ENCODE assay signal across 15 mouse cellular contexts in genomic region chr2:150735756-150736576, GRCm38 (mm10). TPM values are rescaled to one million over a fixed set of nuclear protein-coding genes. Genes with fewer than 3 reads are reported as not detected.
A peak's percentile ranks its signal among the peaks of the same experiment; 100 is the strongest.
DNase-seq lines count a peak whose midpoint lies in the region; ATAC-seq lines count a peak whose summit lies in the region.
"Had no signal": no experiment of that assay in that cellular context is flagged by ENCODE, and none has a peak within 500 bp of the region (broad histone marks: within the 10 kb centered on the region; RNA-seq: fewer than 3 reads in every experiment).

No protein-coding gene starts in this region.

- H3K4me3 ChIP-seq in limb, embryonic 13.5 days = no peak overlapping the region
- no peak overlapping the region for H3K4me3 ChIP-seq in limb, embryonic 10.5 days
- H3K4me3 ChIP-seq in forebrain, embryonic 14.5 days (ENCODE audit: low read depth, low read length) = no peak overlapping the region
- H3K4me3 ChIP-seq in midbrain, embryonic 11.5 days (ENCODE audit: low read depth, low read length) = no peak overlapping the region
- H3K4me3 ChIP-seq: heart, embryonic 15.5 days; limb, embryonic 15.5 days; stomach, embryonic 15.5 days had no signal

- H3K36me3 ChIP-seq in limb, embryonic 13.5 days = no peaks in the 10 kb centered on the region
- no peaks in the 10 kb centered on the region for H3K36me3 ChIP-seq in limb, embryonic 10.5 days
- H3K36me3 ChIP-seq in forebrain, embryonic 14.5 days (ENCODE audit: control insufficient read depth, insufficient read depth, low read length) = no peaks in the 10 kb centered on the region
- H3K36me3 ChIP-seq in midbrain, embryonic 11.5 days (ENCODE audit: control insufficient read depth, insufficient read depth, low read length) = no peaks in the 10 kb centered on the region
- H3K36me3 ChIP-seq: heart, embryonic 15.5 days; limb, embryonic 15.5 days; stomach, embryonic 15.5 days had no signal

- no peaks in the 10 kb centered on the region for H3K27me3 ChIP-seq in limb, embryonic 13.5 days
- no peaks in the 10 kb centered on the region for H3K27me3 ChIP-seq in limb, embryonic 10.5 days (ENCODE audit: low read depth, poor library complexity, severe bottlenecking)
- no peaks in the 10 kb centered on the region for H3K27me3 ChIP-seq in forebrain, embryonic 14.5 days (replicated peaks; ENCODE audit: control insufficient read depth, insufficient read depth, low read length)
- no peaks in the 10 kb centered on the region for H3K27me3 ChIP-seq in midbrain, embryonic 11.5 days (ENCODE audit: control insufficient read depth, insufficient read depth, low read length)
- H3K27me3 ChIP-seq: heart, embryonic 15.5 days; limb, embryonic 15.5 days; stomach, embryonic 15.5 days had no signal

- no peak for DNase-seq in limb, embryonic 10.5 days (ENCODE audit: low spot score)
- peak; percentile 79 for DNase-seq in forebrain, embryonic 14.5 days (ENCODE audit: low spot score)
- peak; percentile 94 for DNase-seq in midbrain, embryonic 11.5 days (ENCODE audit: low spot score, missing footprints)
- no peak for DNase-seq in adrenal gland, postnatal 10 days
- DNase-seq in ovary, postnatal 14 days (ENCODE audit: low spot score) = no peak
- no peak for DNase-seq in spleen, postnatal 4 days (ENCODE audit: low spot score in 2 of 2)
- no peak for DNase-seq in MN1 (ENCODE audit: low spot score)
- DNase-seq: cerebellum, postnatal 25 days; lung, postnatal 36 days had no signal

- H3K4me1 ChIP-seq in limb, embryonic 13.5 days = no peaks in the 10 kb centered on the region
- H3K4me1 ChIP-seq in limb, embryonic 10.5 days = no peaks in the 10 kb centered on the region; the same call in 1 of the 2 replicates
- peaks cover 4% of the 10 kb centered on the region; the same call in 1 of the 2 replicates for H3K4me1 ChIP-seq in forebrain, embryonic 14.5 days (ENCODE audit: control insufficient read depth, insufficient read depth, low read length)
- H3K4me1 ChIP-seq in midbrain, embryonic 11.5 days (ENCODE audit: control insufficient read depth, insufficient read depth, low read length) = peaks cover 5% of the 10 kb centered on the region; the same call in 1 of the 2 replicates
- H3K4me1 ChIP-seq: heart, embryonic 15.5 days; limb, embryonic 15.5 days; stomach, embryonic 15.5 days had no signal

- ATAC-seq in limb, embryonic 13.5 days (ENCODE audit: low FRiP score, low read depth) = peak; percentile 54; the same call in 1 of the 2 replicates
- ATAC-seq in forebrain, embryonic 14.5 days = peak; percentile 96
- peak; percentile 98 for ATAC-seq in midbrain, embryonic 11.5 days (ENCODE audit: low FRiP score)

- no peak overlapping the region for H3K27ac ChIP-seq in limb, embryonic 13.5 days
- H3K27ac ChIP-seq in limb, embryonic 10.5 days = no peak overlapping the region
- peak overlapping the region; percentile 61 for H3K27ac ChIP-seq in forebrain, embryonic 14.5 days (ENCODE audit: low read depth, low read length)
- no peak overlapping the region; the same call in 1 of the 2 replicates for H3K27ac ChIP-seq in midbrain, embryonic 11.5 days (ENCODE audit: low read depth, low read length)
- H3K27ac ChIP-seq: heart, embryonic 15.5 days; limb, embryonic 15.5 days; stomach, embryonic 15.5 days had no signal

- H3K9me3 ChIP-seq in limb, embryonic 13.5 days = no peaks in the 10 kb centered on the region
- H3K9me3 ChIP-seq in limb, embryonic 10.5 days (replicated peaks) = no peaks in the 10 kb centered on the region
- H3K9me3 ChIP-seq in forebrain, embryonic 14.5 days (replicated peaks; ENCODE audit: control insufficient read depth, low read length) = no peaks in the 10 kb centered on the region
- no peaks in the 10 kb centered on the region for H3K9me3 ChIP-seq in midbrain, embryonic 11.5 days (ENCODE audit: control insufficient read depth, low read length)
- H3K9me3 ChIP-seq: heart, embryonic 15.5 days; limb, embryonic 15.5 days; stomach, embryonic 15.5 days had no signal

- H3K4me2 ChIP-seq in limb, embryonic 13.5 days (replicated peaks) = no peak overlapping the region
- H3K4me2 ChIP-seq in forebrain, embryonic 14.5 days (ENCODE audit: low read length) = 0 out of 2 replicates have a peak overlapping the region, but pooled peaks have one; percentile 6
- H3K4me2 ChIP-seq in midbrain, embryonic 11.5 days = peak overlapping the region; percentile 35
- H3K4me2 ChIP-seq: heart, embryonic 15.5 days; limb, embryonic 15.5 days; stomach, embryonic 15.5 days had no signal

- 67% methylated on average over 11 of the region's 11 CpGs for WGBS in limb, embryonic 13.5 days
- WGBS in limb, embryonic 10.5 days = 73% methylated on average over 11 of the region's 11 CpGs
- 9% methylated on average over 11 of the region's 11 CpGs for WGBS in forebrain, embryonic 14.5 days
- 32% methylated on average over 11 of the region's 11 CpGs for WGBS in midbrain, embryonic 11.5 days

- H3K9ac ChIP-seq in limb, embryonic 13.5 days = no peak overlapping the region
- H3K9ac ChIP-seq in forebrain, embryonic 14.5 days (ENCODE audit: low read length) = no peak overlapping the region
- peak overlapping the region; percentile 38; the same call in 1 of the 2 replicates for H3K9ac ChIP-seq in midbrain, embryonic 11.5 days (ENCODE audit: low read length)
- H3K9ac ChIP-seq: heart, embryonic 15.5 days; limb, embryonic 15.5 days; stomach, embryonic 15.5 days had no signal

RNA-seq across cellular contexts. Expression of gene Entpd6, which starts 12.9 kb away (rescaled TPM):
- 29.3 and 29.9 TPM in 2 replicates for polyA plus RNA-seq in limb, embryonic 13.5 days (2015; fragmentation: Nextera tagmentation; extraction: Ambion mirVana)
- polyA plus RNA-seq in limb, embryonic 10.5 days (2016; fragmentation: Nextera tagmentation; extraction: Ambion mirVana) = 35.1 and 35.7 TPM in 2 replicates
- 32.6 and 41.3 TPM in 2 replicates for polyA plus RNA-seq in forebrain, embryonic 14.5 days (2014; fragmentation: Nextera tagmentation; extraction: Ambion mirVana)
- 24.7 and 26.7 TPM in 2 replicates for polyA plus RNA-seq in midbrain, embryonic 11.5 days (2014; fragmentation: Nextera tagmentation; extraction: Ambion mirVana)
- 10 to 100 TPM; 14.0 to 14.2 TPM for total RNA-seq in adrenal gland, postnatal 10 days (2021)

RNA-seq across cellular contexts. Expression of gene Vsx1, which starts 46.8 kb away (rescaled TPM):
- 0.04 TPM in 1 of 2 replicates, not detected in the other for polyA plus RNA-seq in limb, embryonic 13.5 days (2015; fragmentation: Nextera tagmentation; extraction: Ambion mirVana)
- polyA plus RNA-seq in limb, embryonic 10.5 days (2016; fragmentation: Nextera tagmentation; extraction: Ambion mirVana) = not detected in 2 replicates
- polyA plus RNA-seq in forebrain, embryonic 14.5 days (2014; fragmentation: Nextera tagmentation; extraction: Ambion mirVana) = 0.04 TPM in 1 of 2 replicates, not detected in the other
- polyA plus RNA-seq in midbrain, embryonic 11.5 days (2014; fragmentation: Nextera tagmentation; extraction: Ambion mirVana) = 0.31 and 0.33 TPM in 2 replicates
- not detected for total RNA-seq in adrenal gland, postnatal 10 days (2021)
- total RNA-seq: adrenal gland, adult 18-20 months had no signal
- polyA plus RNA-seq: heart, embryonic 15.5 days; large intestine, adult 2 months; limb, embryonic 15.5 days; stomach, embryonic 15.5 days had no signal

RNA-seq across cellular contexts. Expression of gene Pygb, which starts 50.6 kb away (rescaled TPM):
- polyA plus RNA-seq in limb, embryonic 13.5 days (2015; fragmentation: Nextera tagmentation; extraction: Ambion mirVana) = 95.7 and 107 TPM in 2 replicates
- polyA plus RNA-seq in limb, embryonic 10.5 days (2016; fragmentation: Nextera tagmentation; extraction: Ambion mirVana) = 48.7 and 61.1 TPM in 2 replicates
- polyA plus RNA-seq in forebrain, embryonic 14.5 days (2014; fragmentation: Nextera tagmentation; extraction: Ambion mirVana) = 50.7 and 57.9 TPM in 2 replicates
- 34.1 and 39.1 TPM in 2 replicates for polyA plus RNA-seq in midbrain, embryonic 11.5 days (2014; fragmentation: Nextera tagmentation; extraction: Ambion mirVana)
- total RNA-seq in adrenal gland, postnatal 10 days (2021) = 10 to 100 TPM; 46.8 to 51.4 TPM

Comparison
In these comparisons a context has a peak if more than half of its experiments do, and no peak if none do; other contexts are left out.
1. DNase-seq: peak in forebrain, embryonic 14.5 days (single experiment) and midbrain, embryonic 11.5 days (single experiment); none in limb, embryonic 10.5 days (single experiment), adrenal gland, postnatal 10 days (single experiment), ovary, postnatal 14 days (single experiment), spleen, postnatal 4 days (0 of 2) and MN1 (single experiment).
2. Peak in every context shown above with its lines, with median percentiles within 50 percentile points of each other: ATAC-seq.